Mouse (Mus musculus): ENCODE data around the gene Lipf. TPM values are rescaled to one million over a fixed set of nuclear protein-coding genes. Genes with fewer than 3 reads are reported as not detected.

The Lipf gene
- under 1 TPM in 1 of 2 experiments, not detected in 1; 0.32 TPM for polyA plus RNA-seq (2017; shearing (Covaris generic))

DNA sequence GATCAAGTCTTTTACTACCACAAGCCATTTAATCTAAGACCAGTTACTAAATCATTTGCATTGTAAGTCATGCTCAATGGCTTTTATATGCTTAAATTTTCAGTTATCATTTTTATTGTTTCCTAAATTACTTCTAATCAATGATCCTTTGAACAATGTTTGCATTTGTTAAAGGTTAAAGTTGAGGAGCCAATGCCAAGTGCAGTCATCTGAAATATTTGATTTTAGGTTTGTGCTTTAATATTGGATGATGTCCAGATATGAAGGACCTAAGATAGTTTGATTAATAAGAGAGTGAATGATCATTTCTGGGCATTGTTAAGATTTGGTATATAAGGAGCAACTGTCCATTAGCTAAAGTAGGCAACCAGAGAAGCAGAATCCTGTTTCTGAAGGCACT is at the start of gene Lipf:
Lipf (plus strand) TSS at position 301 of the 400 bp plus-strand sequence.

DNA sequence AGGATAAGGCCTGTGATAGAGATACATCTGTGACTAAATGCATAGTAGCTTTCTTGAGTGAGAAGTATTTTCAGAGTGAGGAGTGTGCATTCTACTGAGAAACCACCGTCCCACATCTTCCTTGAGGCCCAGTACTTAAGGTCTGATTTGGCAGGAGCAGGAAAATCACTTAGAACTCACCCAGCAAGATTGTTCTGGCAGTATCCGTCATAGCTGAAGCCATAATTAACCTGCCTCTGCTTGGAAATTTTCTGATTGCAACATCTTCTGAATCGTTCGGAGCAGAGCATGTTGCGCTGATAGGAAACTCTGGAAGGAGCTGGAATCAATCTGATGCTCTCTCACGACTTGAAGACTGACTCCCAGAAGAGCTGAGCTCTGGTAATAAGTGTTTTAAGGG is 47.0 kb downstream of the Lipf start, which contains the start of gene Lipk:
Lipk (plus strand) TSS at position 289 of the 400 bp plus-strand sequence.

Other genes with a start within 250 kb of the Lipf start
- under 1 TPM; 0.33 to 0.69 TPM for gene Lipo2, start 209.8 kb upstream of the Lipf start, polyA plus RNA-seq (2017; shearing (Covaris generic))
- gene Lipo3, start 199.2 kb upstream of the Lipf start, polyA plus RNA-seq (2017; shearing (Covaris generic)) = 10 to 100 TPM; 13.8 to 17.5 TPM
- not detected for gene Lipo1, start 173.7 kb upstream of the Lipf start, polyA plus RNA-seq (2017; shearing (Covaris generic))
- under 1 TPM in 1 of 2 experiments, not detected in 1; 0.14 TPM for gene Lipk, start 47.1 kb downstream of the Lipf start, polyA plus RNA-seq (2017; shearing (Covaris generic))
- not detected for gene Lipn, start 106.2 kb downstream of the Lipf start, polyA plus RNA-seq (2017; shearing (Covaris generic))
- gene Lipm, start 139.7 kb downstream of the Lipf start, polyA plus RNA-seq (2017; shearing (Covaris generic)) = under 1 TPM in 1 of 2 experiments, not detected in 1; 0.25 TPM
- gene Ankrd22, start 204.9 kb downstream of the Lipf start, polyA plus RNA-seq (2017; shearing (Covaris generic)) = under 1 TPM; 0.16 to 0.23 TPM
- gene Stambpl1, start 231.0 kb downstream of the Lipf start, polyA plus RNA-seq (2017; shearing (Covaris generic)) = 10 to 100 TPM; 87.6 to 89.5 TPM

Measured in activated CD4-positive, CD25-positive, alpha-beta regulatory T cell (primary cell).